Mouse (Mus musculus) liver, embryonic 14.5 days (tissue): ENCODE measurements at regions not wholly inside any gene's neighbourhood (a gene's known extent, or its start where the extent isn't known, plus 50 kb on each side); places are given as distances from the start of the nearest gene placed in this dataset.

Source experiments
- ATAC-seq: fragments of 200-750 bp; cut with Nextera tagmentation; 2 replicates; pipeline ENCODE4 v1.8.0; 2017; ENCODE audit warnings: moderate number of reproducible peaks, mild to moderate bottlenecking, moderate library complexity; ENCODE audit not compliant: insufficient read depth
- DNase-seq, 3 experiments: peaks; one replicate each; pipeline ENCODE4 v3.0.0-alpha.2; 2012 to 2013; ENCODE audit warnings: low read depth in 3 of 3, low spot score in 3 of 3
- H3K27ac ChIP-seq: fragments of 300-500 bp; sonication (generic); 2 replicates; pipeline ENCODE4 v1.5.1; 2014; ENCODE audit warnings: moderate library complexity, mild to moderate bottlenecking, control low read depth, inconsistent platforms
- H3K27me3 ChIP-seq: fragments of 300-500 bp; sonication (generic); 2 replicates; pipeline ENCODE4 v1.6.1; 2014; ENCODE audit warnings: mild to moderate bottlenecking, low read length, moderate library complexity; ENCODE audit not compliant: control insufficient read depth, insufficient read depth
- H3K36me3 ChIP-seq: fragments of 300-500 bp; sonication (generic); replicated peaks from 2 replicates; pipeline ENCODE4 v1.6.1; 2014; ENCODE audit warnings: low read depth; ENCODE audit not compliant: control insufficient read depth, insufficient read depth
- H3K4me1 ChIP-seq, 2 experiments: fragments of 200-500 bp in 1 of 2; fragments of 300-500 bp in 1 of 2; sonication (generic) in 1 of 2; replicated peaks; 2 replicates each; pipeline ENCODE4 v1.6.1; 2012 to 2014; ENCODE audit warnings: antibody characterized with exemption in 1 of 2, inconsistent platforms in 1 of 2, low read length in 1 of 2; ENCODE audit not compliant: control insufficient read depth in 2 of 2, insufficient read depth in 2 of 2
- H3K4me2 ChIP-seq: fragments of 300-500 bp; sonication (generic); 2 replicates; pipeline ENCODE4 v1.6.1; 2014; ENCODE audit warnings: low read depth, mild to moderate bottlenecking, control low read depth, moderate library complexity
- H3K4me3 ChIP-seq, 2 experiments: fragments of 200-500 bp in 1 of 2; fragments of 300-500 bp in 1 of 2; sonication (generic) in 1 of 2; 2 replicates each; pipeline ENCODE4 v1.5.1; 2012 to 2014; ENCODE audit warnings: low read depth in 2 of 2, low read length in 2 of 2, mild to moderate bottlenecking in 2 of 2, control low read depth in 1 of 2, inconsistent platforms in 1 of 2, moderate library complexity in 1 of 2; ENCODE audit not compliant: insufficient read depth in 1 of 2
- H3K9ac ChIP-seq: fragments of 300-500 bp; sonication (generic); replicated peaks from 2 replicates; pipeline ENCODE4 v1.6.1; 2014; ENCODE audit warnings: mild to moderate bottlenecking, control low read depth, moderate library complexity
- H3K9me3 ChIP-seq: fragments of 300-500 bp; sonication (generic); 2 replicates; pipeline ENCODE4 v1.6.1; 2016; ENCODE audit warnings: low read length, mixed read lengths; ENCODE audit not compliant: control insufficient read depth
- CTCF ChIP-seq: IDR thresholded peaks from 2 replicates; pipeline ENCODE4 v1.5.1; 2016; ENCODE audit warnings: antibody characterized with exemption, low read depth, control low read depth
- EP300 ChIP-seq: IDR thresholded peaks from 2 replicates; pipeline ENCODE4 v1.6.1; 2016; ENCODE audit warnings: antibody characterized with exemption, low read depth
- WGBS: fragments of 180-500 bp; shearing (Covaris S2); extraction: QIAGEN DNeasy Blood & Tissue Kit; methylation state at CpG from one replicate; pipeline ENCODE4 v1.1.7; 2014; ENCODE audit not compliant: insufficient replicate concordance; 5-methylcytosine and 5-hydroxymethylcytosine counted together

DNA sequence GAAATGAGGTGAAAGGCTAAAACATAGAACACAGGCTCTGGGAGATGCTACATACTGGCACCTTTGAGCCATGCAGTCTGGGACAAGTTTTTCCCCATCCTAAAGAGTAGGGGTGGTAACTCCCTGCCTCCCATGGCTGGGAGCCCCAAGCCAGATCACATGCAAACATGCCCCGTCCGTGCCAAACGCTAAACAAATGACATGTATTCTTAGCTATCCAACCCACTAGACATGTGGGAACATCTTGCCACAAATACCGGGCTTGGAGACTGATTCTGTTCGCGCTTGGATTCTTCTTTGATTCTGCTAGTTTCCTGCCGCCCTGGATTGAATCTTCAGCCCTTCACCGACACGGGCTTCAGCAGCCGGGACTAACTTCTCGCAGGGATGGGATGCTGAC lies 208.7 kb downstream of the Sox9 start:
- ATAC-seq (no peak), DNase-seq (no peak)
- Histone ChIP-seq H3K4me2 (no peak overlapping the region), H3K36me3 (no peaks in the 10 kb centered on the region), H3K4me3 (no peak overlapping the region), H3K9ac (no peak overlapping the region), H3K27ac (no peak overlapping the region), H3K4me1 (no peaks in the 10 kb centered on the region; a peak in 1 of 4 replicates), H3K27me3 (no peaks in the 10 kb centered on the region), H3K9me3 (no peaks in the 10 kb centered on the region)
- 82% methylated on average over 11 of the region's 11 CpGs for WGBS
- TF ChIP-seq EP300 (no peak), CTCF (no peak)

- Histone ChIP-seq H3K4me3 (no peak overlapping the region), H3K27ac (no peak overlapping the region), H3K27me3 (no peaks in the 10 kb centered on the region), H3K4me1 (no peaks in the 10 kb centered on the region; a peak in 1 of 4 replicates), H3K36me3 (no peaks in the 10 kb centered on the region), H3K9me3 (no peaks in the 10 kb centered on the region), H3K4me2 (no peak overlapping the region), H3K9ac (no peak overlapping the region)
- TF ChIP-seq EP300 (no peak), CTCF (no peak)
- DNase-seq, result no peak
- no peak for ATAC-seq
- WGBS, result 11% methylated on average over 13 of the region's 13 CpGs
Measured at GRCm38 (mm10) chr11:112991862-112992261, 209.8 kb downstream of the Sox9 start.

DNA sequence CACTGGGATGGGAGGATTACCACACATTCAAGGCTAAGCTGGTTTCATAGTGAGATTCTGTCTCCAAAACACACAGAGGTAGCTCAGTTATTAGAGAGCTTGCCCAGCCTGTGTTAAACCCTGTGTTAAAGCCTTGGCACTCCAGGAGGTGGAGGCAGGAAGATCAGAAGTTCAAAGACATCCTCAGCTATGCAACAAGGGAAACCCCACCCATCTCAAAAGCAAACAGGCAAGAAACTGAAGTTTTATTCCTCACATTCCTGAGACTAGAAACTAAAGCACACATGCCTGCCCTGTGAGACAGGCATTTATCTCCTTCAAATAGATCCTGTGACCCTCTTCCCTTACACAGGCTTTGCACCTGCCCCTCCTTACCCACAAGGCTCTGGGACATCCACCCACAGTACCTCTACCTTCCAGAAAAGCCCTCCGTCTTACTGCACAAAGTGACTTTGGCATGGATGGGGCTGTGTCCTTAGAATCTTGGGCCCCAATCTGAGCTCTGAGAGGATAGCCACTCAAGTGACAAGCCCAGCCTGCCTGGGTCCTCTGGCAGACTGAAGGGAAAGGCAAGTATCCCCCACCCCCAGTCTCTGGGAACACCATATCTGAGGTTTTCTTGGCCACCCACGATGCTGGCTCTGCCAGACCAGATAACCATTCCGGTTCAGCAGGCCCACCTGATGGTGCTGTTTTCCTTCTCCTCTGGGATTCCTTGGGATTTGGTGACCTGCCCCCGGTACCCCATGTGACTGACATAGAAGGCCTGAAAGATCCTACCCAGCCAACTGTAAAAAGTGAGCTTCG lies 217.0 kb downstream of the Sox9 start:
- Histone ChIP-seq H3K9me3 (no peaks in the 10 kb centered on the region), H3K4me3 (no peak overlapping the region), H3K27ac (no peak overlapping the region), H3K4me2 (no peak overlapping the region), H3K27me3 (no peaks in the 10 kb centered on the region), H3K9ac (no peak overlapping the region), H3K36me3 (no peaks in the 10 kb centered on the region), H3K4me1 (no peaks in the 10 kb centered on the region)
- WGBS, result 34% methylated on average over 5 of the region's 5 CpGs
- no peak for TF ChIP-seq CTCF
- no peak for TF ChIP-seq EP300
- ATAC-seq (no peak), DNase-seq (no peak)

DNA sequence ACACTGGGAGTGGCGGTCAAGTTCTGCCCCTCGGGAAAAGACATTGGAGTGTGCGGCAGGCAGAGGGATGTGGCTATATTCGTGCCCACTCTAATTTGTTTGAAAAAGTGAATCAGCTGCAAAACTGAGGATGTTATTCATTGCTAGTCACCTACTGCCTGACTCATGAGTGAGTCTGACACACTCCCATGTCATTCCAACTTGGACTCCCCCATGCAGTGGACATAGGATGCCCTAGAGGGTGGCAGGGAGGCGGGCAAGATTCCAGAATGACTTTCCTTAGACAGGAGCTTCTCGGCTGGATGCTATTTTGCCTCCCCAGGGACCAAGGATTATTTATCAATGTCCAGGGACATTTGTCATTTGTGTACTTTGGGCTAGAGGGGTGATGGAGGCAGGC lies 219.0 kb downstream of the Sox9 start:
- Histone ChIP-seq H3K27ac (no peak overlapping the region), H3K9ac (no peak overlapping the region), H3K4me1 (no peaks in the 10 kb centered on the region), H3K4me2 (no peak overlapping the region), H3K36me3 (no peaks in the 10 kb centered on the region), H3K4me3 (no peak overlapping the region), H3K27me3 (no peaks in the 10 kb centered on the region), H3K9me3 (no peaks in the 10 kb centered on the region)
- TF ChIP-seq CTCF, result no peak
- TF ChIP-seq EP300, result no peak
- ATAC-seq (no peak), DNase-seq (no peak)
- WGBS, result 72% methylated on average over 6 of the region's 6 CpGs

DNA sequence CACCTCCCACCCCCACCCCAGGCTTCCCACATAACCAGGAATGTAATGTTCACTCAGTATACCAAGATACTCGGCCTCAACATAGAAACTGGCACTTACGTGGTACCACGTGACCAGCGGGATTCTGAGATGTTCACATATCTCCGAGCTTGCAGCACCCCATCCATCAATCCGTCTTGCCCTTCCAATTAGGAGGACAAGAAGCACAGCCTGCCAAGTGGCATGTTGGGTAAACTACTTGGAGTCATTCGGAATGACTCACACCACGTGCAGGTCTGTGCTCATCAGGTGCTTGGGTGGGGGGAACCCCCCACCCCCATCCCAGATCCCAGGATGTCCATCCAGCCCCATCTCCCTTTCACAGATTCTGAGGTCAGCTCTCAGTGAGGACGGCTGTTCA lies 223.9 kb downstream of the Sox9 start:
- WGBS, result 58% methylated on average over 9 of the region's 9 CpGs
- no peak for TF ChIP-seq EP300
- TF ChIP-seq CTCF, result no peak
- no peak overlapping the region for H3K4me2 ChIP-seq
- ATAC-seq (no peak), DNase-seq (no peak)
- H3K27me3 ChIP-seq, result no peaks in the 10 kb centered on the region
- no peak overlapping the region for H3K9ac ChIP-seq
- H3K4me3 ChIP-seq, result no peak overlapping the region
- H3K4me1 ChIP-seq, result 0 out of 4 replicates have a peak, but pooled peaks cover 0 to 1% of the 10 kb centered on the region in 2 experiments
- no peaks in the 10 kb centered on the region for H3K36me3 ChIP-seq
- no peak overlapping the region for H3K27ac ChIP-seq
- H3K9me3 ChIP-seq, result no peaks in the 10 kb centered on the region
